Mouse (Mus musculus) testis, adult 2 months (tissue): ENCODE results near the gene Eddm3b.

ENCODE experiments used
- CTCF ChIP-seq: fragments of 200-500 bp; IDR thresholded peaks from 2 replicates; pipeline ENCODE4 v1.5.1; 2012; ENCODE audit warnings: low read depth, mild to moderate bottlenecking, inconsistent platforms, low read length, moderate library complexity; ENCODE audit not compliant: control insufficient read depth, insufficient read depth, insufficient replicate concordance
- POLR2A ChIP-seq: fragments of 200-500 bp; IDR thresholded peaks from 2 replicates; pipeline ENCODE4 v1.6.1; 2012; ENCODE audit warnings: low read depth, mild to moderate bottlenecking, inconsistent platforms, low read length, moderate library complexity; ENCODE audit not compliant: control insufficient read depth

- TF ChIP-seq POLR2A: no peak
- TF ChIP-seq CTCF: no peak
Measured at GRCm38 (mm10) chr14:51074335-51074734, 39.9 kb upstream of the Eddm3b start, which contains the start of gene Olfr750.
